Mouse (Mus musculus) gastrocnemius, postnatal 4 days (tissue): ENCODE data around the gene Dhcr24. TPM values are rescaled to one million over a fixed set of nuclear protein-coding genes. Genes with fewer than 3 reads are reported as not detected.

Source experiments
- DNase-seq, 2 experiments: peaks; one replicate each; pipeline ENCODE4 v3.0.0; 2021 to 2022; ENCODE audit warnings: low spot score in 2 of 2, mixed read lengths in 2 of 2
- total RNA-seq, 2 experiments: library from RNA; stranded (reverse); gene quantifications; 2 replicates each; pipeline ENCODE4 v1.2.3; 2021

Dhcr24 gene
- total RNA-seq, 2 experiments from 2014 or later: 36.0 to 45.6 TPM

GRCm38 (mm10) chr4:106559343-106560212 is 1.3 kb upstream of the Dhcr24 start:
- no peak for DNase-seq

- no peak for DNase-seq
Observed at GRCm38 (mm10) chr4:106560213-106560845, 509 bp upstream of the Dhcr24 start.

- DNase-seq: no peak
Observed at GRCm38 (mm10) chr4:106562006-106562405, 1.2 kb downstream of the Dhcr24 start.

GRCm38 (mm10) chr4:106562837-106563790 is 2.3 kb downstream of the Dhcr24 start:
- DNase-seq: no peak

- no peak for DNase-seq
Observed at GRCm38 (mm10) chr4:106564161-106564560, 3.3 kb downstream of the Dhcr24 start.

GRCm38 (mm10) chr4:106569680-106570079 is 8.8 kb downstream of the Dhcr24 start:
- no peak for DNase-seq

- no peak for DNase-seq
Observed at GRCm38 (mm10) chr4:106571081-106571724, 10.4 kb downstream of the Dhcr24 start.

- DNase-seq: no peak
Observed at GRCm38 (mm10) chr4:106575022-106575421, 14.2 kb downstream of the Dhcr24 start.

GRCm38 (mm10) chr4:106577511-106577910 is 16.7 kb downstream of the Dhcr24 start:
- DNase-seq: no peak

- no peak for DNase-seq
Observed at GRCm38 (mm10) chr4:106581176-106581864, 20.5 kb downstream of the Dhcr24 start.

GRCm38 (mm10) chr4:106581865-106582204 is 21.0 kb downstream of the Dhcr24 start:
- DNase-seq: no peak

GRCm38 (mm10) chr4:106582428-106583153 is 21.8 kb downstream of the Dhcr24 start:
- DNase-seq: no peak

- DNase-seq: no peak
Observed at GRCm38 (mm10) chr4:106584665-106585064, 23.8 kb downstream of the Dhcr24 start.

GRCm38 (mm10) chr4:106587075-106587474 is 26.2 kb downstream of the Dhcr24 start:
- DNase-seq: no peak

GRCm38 (mm10) chr4:106590142-106590541 is 29.3 kb downstream of the Dhcr24 start:
- no peak for DNase-seq

GRCm38 (mm10) chr4:106590871-106591270 is 30.0 kb downstream of the Dhcr24 start:
- no peak for DNase-seq

GRCm38 (mm10) chr4:106593636-106594035 is 32.8 kb downstream of the Dhcr24 start:
- DNase-seq: no peak

GRCm38 (mm10) chr4:106596200-106596599 is 35.4 kb downstream of the Dhcr24 start:
- no peak for DNase-seq

- no peak for DNase-seq
Observed at GRCm38 (mm10) chr4:106597055-106597454, 36.2 kb downstream of the Dhcr24 start.

- no peak for DNase-seq
Observed at GRCm38 (mm10) chr4:106597741-106598140, 36.9 kb downstream of the Dhcr24 start.
